Mouse (Mus musculus): Measurements from ENCODE around the gene Sec22c. TPM values are rescaled to one million over a fixed set of nuclear protein-coding genes. Genes with fewer than 3 reads are reported as not detected.

The Sec22c gene
- polyA plus RNA-seq, 1 experiment from 2014 or later, result 15.4 TPM

DNA sequence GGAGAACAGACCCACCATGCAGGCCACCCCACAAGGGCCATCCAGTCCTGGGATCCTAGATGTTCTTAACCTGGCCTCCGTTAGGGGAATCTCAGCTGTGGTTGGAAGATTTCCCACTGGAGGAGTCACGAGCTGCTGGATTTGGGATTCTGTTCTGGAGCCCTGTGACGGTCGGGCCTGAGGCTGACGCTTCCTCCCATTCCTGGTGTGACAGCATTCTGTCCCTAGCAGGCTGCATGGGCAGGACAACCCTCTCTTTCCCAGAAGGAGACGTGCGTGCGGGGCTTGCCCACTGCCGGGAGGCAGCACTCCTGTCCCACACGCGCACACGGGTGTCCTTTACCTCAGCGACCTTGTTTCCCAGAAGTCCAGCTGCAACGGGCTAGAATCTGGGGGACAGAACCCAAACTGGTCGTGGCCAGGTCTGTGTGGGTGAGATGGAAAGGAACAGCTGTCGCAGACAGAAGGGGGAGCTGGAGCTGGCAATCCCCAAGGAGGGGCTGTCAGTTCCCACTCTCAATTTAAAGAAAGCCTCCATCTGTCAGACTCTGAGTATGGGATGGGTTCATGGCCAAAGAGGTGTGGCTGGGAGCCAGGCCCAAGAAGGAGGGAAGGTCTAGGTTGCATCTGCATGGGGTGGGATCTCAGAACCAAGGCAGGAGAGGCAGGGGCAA, 38.2 kb downstream of the Sec22c start:
- Histone ChIP-seq H3K4me1 (peaks cover 21% of the 10 kb centered on the region), H3K9ac (peak overlapping the region; percentile 43; the same call in 1 of the 2 replicates), H3K36me3 (no peaks in the 10 kb centered on the region), H3K27me3 (peaks cover 53% of the 10 kb centered on the region), H3K27ac (no peak overlapping the region), H3K9me3 (no peaks in the 10 kb centered on the region), H3K4me2 (replicated peaks) (no peak overlapping the region), H3K4me3 (no peak overlapping the region)
- ATAC-seq (ENCODE audit: low FRiP score, low read depth), result 0 out of 2 replicates have a peak, but pooled peaks have one; percentile 33
- WGBS, result 67% methylated on average over 16 of the region's 16 CpGs

GRCm38 (mm10) chr9:121664104-121664503, 41.2 kb downstream of the Sec22c start:
- no peaks in the 10 kb centered on the region for H3K9me3 ChIP-seq
- H3K27ac ChIP-seq, result no peak overlapping the region
- H3K4me1 ChIP-seq, result peaks cover 10% of the 10 kb centered on the region
- ATAC-seq (ENCODE audit: low FRiP score, low read depth), result no peak
- no peak overlapping the region for H3K4me2 ChIP-seq (replicated peaks)
- H3K27me3 ChIP-seq, result peaks cover 32% of the 10 kb centered on the region
- H3K4me3 ChIP-seq, result no peak overlapping the region
- WGBS, result 81% methylated on average over 5 of the region's 5 CpGs
- H3K36me3 ChIP-seq, result no peaks in the 10 kb centered on the region
- H3K9ac ChIP-seq, result no peak overlapping the region

- WGBS, result 71% methylated on average over 6 of the region's 6 CpGs
- H3K9me3 ChIP-seq, result no peaks in the 10 kb centered on the region
- H3K27me3 ChIP-seq, result peaks cover 25% of the 10 kb centered on the region
- no peaks in the 10 kb centered on the region for H3K36me3 ChIP-seq
- no peak for ATAC-seq (ENCODE audit: low FRiP score, low read depth)
- H3K9ac ChIP-seq, result no peak overlapping the region
- no peak overlapping the region for H3K27ac ChIP-seq
- no peak overlapping the region for H3K4me3 ChIP-seq
- no peak overlapping the region for H3K4me2 ChIP-seq (replicated peaks)
- H3K4me1 ChIP-seq, result peaks cover 7% of the 10 kb centered on the region; the same call in 1 of the 2 replicates
Observed at GRCm38 (mm10) chr9:121663467-121663866, 41.8 kb downstream of the Sec22c start.

DNA sequence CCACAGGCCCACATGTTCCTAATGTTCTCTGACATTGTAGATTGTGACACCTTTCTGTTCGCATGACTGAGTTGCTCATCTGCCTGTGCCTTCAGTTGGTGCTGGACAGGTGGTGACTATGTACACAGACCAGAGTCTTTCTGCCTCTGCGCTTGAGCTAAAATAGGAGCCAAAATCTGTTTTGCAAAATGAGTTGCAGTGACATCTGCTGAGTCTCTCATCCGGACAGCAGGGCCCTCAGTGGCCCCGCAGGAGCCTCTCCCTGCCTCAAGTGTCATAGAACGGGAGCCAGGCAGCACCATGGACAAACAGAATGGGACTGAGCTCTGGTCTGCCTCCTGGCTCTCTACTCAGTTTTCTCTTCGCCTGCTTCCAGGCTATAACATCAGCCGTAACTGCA, 45.5 kb downstream of the Sec22c start:
- peaks cover 18% of the 10 kb centered on the region for H3K4me1 ChIP-seq
- no peak overlapping the region for H3K4me2 ChIP-seq (replicated peaks)
- 77% methylated on average over 7 of the region's 7 CpGs for WGBS

DNA sequence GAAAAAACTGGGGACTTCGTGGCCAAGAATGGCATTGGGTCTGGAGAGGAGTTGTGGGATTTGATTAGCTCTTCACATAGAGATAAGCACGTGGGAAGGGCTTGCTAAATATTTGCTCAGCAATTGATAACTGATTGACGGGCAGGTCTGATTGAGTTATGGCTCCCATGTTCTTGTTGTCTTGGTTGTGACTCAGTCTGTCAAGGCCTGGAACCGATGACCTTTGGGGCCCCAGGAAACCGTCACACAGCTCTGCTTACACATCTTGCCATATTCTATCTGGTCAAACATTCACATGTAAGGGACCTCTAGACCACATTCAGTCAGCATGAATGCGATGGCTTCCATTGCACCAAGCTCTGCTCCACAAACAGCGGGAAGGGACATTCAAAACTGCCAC, 47.0 kb downstream of the Sec22c start:
- Histone ChIP-seq H3K9me3 (no peaks in the 10 kb centered on the region), H3K4me2 (replicated peaks) (no peak overlapping the region), H3K4me3 (no peak overlapping the region), H3K4me1 (peaks cover 18% of the 10 kb centered on the region), H3K27ac (no peak overlapping the region), H3K36me3 (no peaks in the 10 kb centered on the region), H3K27me3 (peaks cover 12% of the 10 kb centered on the region), H3K9ac (no peak overlapping the region)
- no peak for ATAC-seq (ENCODE audit: low FRiP score, low read depth)
- WGBS, result 86% methylated on average over 7 of the region's 7 CpGs

More for the DNA sequence above, 45.5 kb downstream of the Sec22c start:
- Histone ChIP-seq H3K27me3 (peaks cover 15% of the 10 kb centered on the region), H3K27ac (no peak overlapping the region), H3K9ac (no peak overlapping the region), H3K36me3 (no peaks in the 10 kb centered on the region), H3K9me3 (no peaks in the 10 kb centered on the region), H3K4me3 (no peak overlapping the region)
- ATAC-seq (ENCODE audit: low FRiP score, low read depth), result no peak

DNA sequence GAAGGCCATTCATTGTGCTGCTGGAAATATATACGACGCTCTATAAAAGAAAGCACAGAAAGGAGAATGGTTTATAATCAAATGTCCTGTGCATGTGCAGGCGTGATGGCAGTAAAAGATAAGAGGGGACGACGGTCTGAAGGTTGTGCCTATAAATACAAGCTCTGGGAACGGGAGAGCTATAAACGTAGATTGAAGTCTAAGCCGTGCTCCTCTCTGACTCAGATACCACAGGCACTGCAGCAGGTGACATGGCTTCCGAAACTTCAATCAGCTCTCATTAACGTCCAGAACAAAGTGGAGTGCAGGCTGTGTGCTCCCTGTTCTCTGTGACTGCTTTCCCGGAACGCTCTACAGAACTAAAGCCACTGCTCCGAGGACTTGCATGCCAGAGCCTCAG, 48.1 kb downstream of the Sec22c start:
- H3K27ac ChIP-seq, result no peak overlapping the region
- H3K4me3 ChIP-seq, result no peak overlapping the region
- no peak for ATAC-seq (ENCODE audit: low FRiP score, low read depth)
- H3K36me3 ChIP-seq, result no peaks in the 10 kb centered on the region
- peaks cover 12% of the 10 kb centered on the region for H3K27me3 ChIP-seq
- H3K9me3 ChIP-seq, result no peaks in the 10 kb centered on the region
- H3K9ac ChIP-seq, result no peak overlapping the region
- peaks cover 18% of the 10 kb centered on the region for H3K4me1 ChIP-seq
- peak overlapping the region; percentile 9; the same call in 1 of the 2 replicates for H3K4me2 ChIP-seq (replicated peaks)
- 27% methylated on average over 13 of the region's 13 CpGs for WGBS

GRCm38 (mm10) chr9:121656322-121656721, 49.0 kb downstream of the Sec22c start:
- 75% methylated on average over 5 of the region's 5 CpGs for WGBS
- Histone ChIP-seq H3K27me3 (peaks cover 12% of the 10 kb centered on the region), H3K4me1 (peaks cover 18% of the 10 kb centered on the region), H3K9ac (no peak overlapping the region), H3K9me3 (no peaks in the 10 kb centered on the region), H3K36me3 (no peaks in the 10 kb centered on the region), H3K4me3 (no peak overlapping the region), H3K4me2 (replicated peaks) (no peak overlapping the region), H3K27ac (no peak overlapping the region)
- no peak for ATAC-seq (ENCODE audit: low FRiP score, low read depth)

DNA sequence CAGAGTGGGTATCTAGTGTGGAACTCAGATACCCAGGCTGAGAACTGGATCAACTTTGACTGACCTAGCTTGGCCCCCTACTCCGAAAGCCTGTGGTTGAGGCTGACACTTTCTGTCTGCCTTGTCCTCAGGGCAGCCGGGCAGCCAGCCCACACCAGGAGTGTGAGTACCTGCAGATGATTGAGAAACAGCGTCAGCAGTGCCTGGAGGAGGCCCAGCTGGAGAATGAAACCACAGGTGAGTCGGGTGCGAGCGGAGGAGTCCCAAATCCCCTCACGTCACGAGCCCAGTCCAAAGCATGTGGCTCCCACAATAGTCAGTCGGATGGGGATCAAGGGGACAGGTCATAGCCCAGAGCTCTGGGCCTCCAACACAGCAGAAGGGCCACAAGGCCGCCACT, 51.6 kb downstream of the Sec22c start:
- ATAC-seq (ENCODE audit: low FRiP score, low read depth), result no peak
- no peak overlapping the region for H3K4me2 ChIP-seq (replicated peaks)
- no peak overlapping the region for H3K4me3 ChIP-seq
- no peaks in the 10 kb centered on the region for H3K36me3 ChIP-seq
- no peak overlapping the region for H3K9ac ChIP-seq
- H3K27ac ChIP-seq, result no peak overlapping the region
- peaks cover 18% of the 10 kb centered on the region for H3K4me1 ChIP-seq
- H3K27me3 ChIP-seq, result peaks cover 12% of the 10 kb centered on the region
- 84% methylated on average over 10 of the region's 10 CpGs for WGBS
- H3K9me3 ChIP-seq, result no peaks in the 10 kb centered on the region

DNA sequence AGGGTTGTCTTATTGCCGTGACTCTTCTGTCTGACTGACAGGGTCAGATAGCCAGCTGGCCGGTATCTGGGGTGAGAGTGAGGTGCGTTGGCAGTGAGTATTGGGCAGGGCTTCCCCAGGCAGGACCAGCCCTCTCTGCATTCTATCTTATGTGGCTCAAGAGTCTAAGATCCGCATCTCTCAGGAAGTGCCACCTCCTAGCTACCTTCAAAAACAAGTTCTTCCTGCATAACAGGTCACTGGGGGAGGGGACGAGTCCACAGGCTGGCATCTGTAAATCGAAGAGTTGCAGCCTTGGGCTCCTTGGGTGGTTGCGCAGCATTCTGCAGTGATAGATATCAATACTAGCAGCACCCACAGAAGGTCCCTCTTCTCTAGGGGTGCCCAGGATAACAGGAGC, 58.3 kb downstream of the Sec22c start:
- Histone ChIP-seq H3K27ac (no peak overlapping the region), H3K4me3 (no peak overlapping the region), H3K4me2 (replicated peaks) (no peak overlapping the region), H3K9ac (no peak overlapping the region), H3K9me3 (no peaks in the 10 kb centered on the region), H3K27me3 (peaks cover 43% of the 10 kb centered on the region), H3K36me3 (no peaks in the 10 kb centered on the region), H3K4me1 (peaks cover 14% of the 10 kb centered on the region)
- no peak for ATAC-seq (ENCODE audit: low FRiP score, low read depth)
- WGBS, result 75% methylated on average over 7 of the region's 7 CpGs

DNA sequence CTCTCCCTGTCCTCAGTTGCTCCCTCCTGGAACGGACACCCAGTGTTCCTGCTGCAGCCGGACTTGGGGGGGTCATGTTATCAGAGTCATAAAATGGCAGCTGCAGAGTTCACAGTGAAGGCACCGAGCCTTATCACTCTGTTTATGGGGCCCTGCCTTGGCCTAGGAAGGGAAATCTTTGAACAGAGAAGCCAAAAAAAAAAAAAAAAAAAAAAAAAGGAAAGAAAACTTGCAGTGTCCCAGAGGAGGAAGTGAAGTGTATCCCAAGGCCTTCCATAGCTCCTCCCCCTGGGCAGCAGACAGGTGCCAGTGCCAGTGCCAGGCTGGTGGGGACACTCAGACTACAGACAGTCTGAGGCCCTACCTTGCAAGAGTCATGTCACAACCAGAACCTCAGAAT, 60.4 kb downstream of the Sec22c start:
- Histone ChIP-seq H3K9me3 (no peaks in the 10 kb centered on the region), H3K4me1 (peaks cover 22% of the 10 kb centered on the region), H3K27ac (no peak overlapping the region), H3K36me3 (no peaks in the 10 kb centered on the region), H3K9ac (no peak overlapping the region), H3K4me3 (no peak overlapping the region), H3K27me3 (peaks cover 64% of the 10 kb centered on the region), H3K4me2 (replicated peaks) (no peak overlapping the region)
- ATAC-seq (ENCODE audit: low FRiP score, low read depth), result no peak
- WGBS, result 31% methylated on average over 3 of the region's 3 CpGs

- no peaks in the 10 kb centered on the region for H3K36me3 ChIP-seq
- peak within 1 kb of the TSS; percentile 58 for H3K4me3 ChIP-seq
- peaks cover 86% of the 10 kb centered on the region for H3K27me3 ChIP-seq
- H3K27ac ChIP-seq, result no peak within 1 kb of the TSS
- peak; percentile 91 for ATAC-seq (ENCODE audit: low FRiP score, low read depth)
- H3K4me1 ChIP-seq, result peaks cover 22% of the 10 kb centered on the region
- no peaks in the 10 kb centered on the region for H3K9me3 ChIP-seq
- H3K4me2 ChIP-seq (replicated peaks), result peak within 1 kb of the TSS; percentile 95
- under 1% methylated on average over 79 of the region's 79 CpGs for WGBS
- H3K9ac ChIP-seq, result peak within 1 kb of the TSS; percentile 69
Observed at GRCm38 (mm10) chr9:121642401-121643181, 62.7 kb downstream of the Sec22c start, which contains the start of gene Vipr1. Gene Vipr1, plus strand, starts transcription at chr9:121642716.

- peak; percentile 34; the same call in 1 of the 2 replicates for ATAC-seq (ENCODE audit: low FRiP score, low read depth)
- H3K27me3 ChIP-seq, result peaks cover 82% of the 10 kb centered on the region
- 0% methylated on average over 26 of the region's 26 CpGs for WGBS
Observed at GRCm38 (mm10) chr9:121642001-121642400, 63.3 kb downstream of the Sec22c start, which contains the start of gene Lyzl4. Gene Lyzl4, minus strand, starts transcription at chr9:121642096.

More at GRCm38 (mm10) chr9:121642001-121642400, 63.3 kb downstream of the Sec22c start, which contains the start of gene Lyzl4:
- H3K4me1 ChIP-seq, result peaks cover 22% of the 10 kb centered on the region
- no peak within 1 kb of the TSS for H3K27ac ChIP-seq
- H3K9ac ChIP-seq, result peak within 1 kb of the TSS; percentile 69
- peak within 1 kb of the TSS; percentile 95 for H3K4me2 ChIP-seq (replicated peaks)
- no peaks in the 10 kb centered on the region for H3K36me3 ChIP-seq
- no peaks in the 10 kb centered on the region for H3K9me3 ChIP-seq
- H3K4me3 ChIP-seq, result peak within 1 kb of the TSS; percentile 58

Measured in limb, embryonic 13.5 days (tissue).